Mouse (Mus musculus) embryo, embryonic 11 days (tissue): ENCODE results near the gene Fbxo45.

Experiments used
- DNase-seq: peaks from one replicate; pipeline ENCODE4 v3.0.0-alpha.2; 2015

Gene Fbxo45

GRCm38 (mm10) chr16:32201004-32201325, 46.0 kb downstream of the Fbxo45 start:
- DNase-seq: no peak

GRCm38 (mm10) chr16:32200256-32201003, 46.5 kb downstream of the Fbxo45 start:
- peak; percentile 68 for DNase-seq

GRCm38 (mm10) chr16:32190011-32190441, 56.9 kb downstream of the Fbxo45 start:
- DNase-seq: no peak

- DNase-seq: no peak
Observed at GRCm38 (mm10) chr16:32189109-32189508, 57.8 kb downstream of the Fbxo45 start.

GRCm38 (mm10) chr16:32186056-32186455, 60.9 kb downstream of the Fbxo45 start:
- DNase-seq: no peak
